Mouse (Mus musculus): ENCODE measurements around the gene Il1a. TPM values are rescaled to one million over a fixed set of nuclear protein-coding genes. Genes with fewer than 3 reads are reported as not detected.
A peak's percentile ranks its signal among the peaks of the same experiment; 100 is the strongest.

The Il1a gene
- polyA plus RNA-seq, 1 experiment from 2014 or later: 0.39 TPM

- H3K9me3 ChIP-seq (replicated peaks): no peaks in the 10 kb centered on the region
- ATAC-seq (ENCODE audit: low FRiP score): no peak
- peaks cover 5% of the 10 kb centered on the region; the same call in 1 of the 2 replicates for H3K4me1 ChIP-seq
- no peak overlapping the region for H3K4me2 ChIP-seq (replicated peaks)
- H3K36me3 ChIP-seq: no peaks in the 10 kb centered on the region
- H3K27ac ChIP-seq: no peak overlapping the region
- no peak overlapping the region for H3K4me3 ChIP-seq
- H3K9ac ChIP-seq: no peak overlapping the region
- WGBS: 59% methylated on average over 3 of the region's 3 CpGs
- H3K27me3 ChIP-seq: no peaks in the 10 kb centered on the region
Observed at GRCm38 (mm10) chr2:129260646-129261045, 49.1 kb downstream of the Il1a start.

- Histone ChIP-seq H3K4me3 (no peak overlapping the region), H3K4me2 (replicated peaks) (peak overlapping the region; percentile 25; the same call in 1 of the 2 replicates), H3K9me3 (replicated peaks) (no peaks in the 10 kb centered on the region), H3K9ac (no peak overlapping the region), H3K36me3 (no peaks in the 10 kb centered on the region), H3K27ac (no peak overlapping the region), H3K4me1 (peaks cover 5% of the 10 kb centered on the region; the same call in 1 of the 2 replicates), H3K27me3 (no peaks in the 10 kb centered on the region)
- WGBS: 42% methylated on average over 7 of the region's 7 CpGs
- peak; percentile 77 for ATAC-seq (ENCODE audit: low FRiP score)
Observed at GRCm38 (mm10) chr2:129258475-129259211, 51.1 kb downstream of the Il1a start.

- Histone ChIP-seq H3K36me3 (no peaks in the 10 kb centered on the region), H3K9ac (no peak overlapping the region), H3K9me3 (replicated peaks) (no peaks in the 10 kb centered on the region), H3K27me3 (no peaks in the 10 kb centered on the region), H3K4me3 (no peak overlapping the region), H3K27ac (no peak overlapping the region), H3K4me1 (peaks cover 5% of the 10 kb centered on the region; the same call in 1 of the 2 replicates), H3K4me2 (replicated peaks) (no peak overlapping the region)
- no peak for ATAC-seq (ENCODE audit: low FRiP score)
- WGBS: 91% methylated on average over 3 of the region's 3 CpGs
Observed at GRCm38 (mm10) chr2:129258056-129258455, 51.7 kb downstream of the Il1a start.

- no peaks in the 10 kb centered on the region for H3K36me3 ChIP-seq
Observed at GRCm38 (mm10) chr2:129256006-129256405, 53.8 kb downstream of the Il1a start.

GRCm38 (mm10) chr2:129254076-129254475 lies 55.7 kb downstream of the Il1a start:
- WGBS: 85% methylated on average over 2 of the region's 2 CpGs
- Histone ChIP-seq H3K36me3 (no peaks in the 10 kb centered on the region), H3K4me2 (replicated peaks) (no peak overlapping the region), H3K9me3 (replicated peaks) (no peaks in the 10 kb centered on the region), H3K27me3 (no peaks in the 10 kb centered on the region), H3K4me3 (no peak overlapping the region), H3K9ac (no peak overlapping the region), H3K4me1 (peaks cover 5% of the 10 kb centered on the region; the same call in 1 of the 2 replicates), H3K27ac (no peak overlapping the region)
- ATAC-seq (ENCODE audit: low FRiP score): no peak

More at GRCm38 (mm10) chr2:129256006-129256405, 53.8 kb downstream of the Il1a start:
- ATAC-seq (ENCODE audit: low FRiP score): no peak
- no peaks in the 10 kb centered on the region for H3K9me3 ChIP-seq (replicated peaks)
- H3K27me3 ChIP-seq: no peaks in the 10 kb centered on the region
- WGBS: 77% methylated on average over 4 of the region's 4 CpGs
- H3K27ac ChIP-seq: no peak overlapping the region
- H3K4me2 ChIP-seq (replicated peaks): no peak overlapping the region
- H3K4me3 ChIP-seq: no peak overlapping the region
- H3K4me1 ChIP-seq: peaks cover 5% of the 10 kb centered on the region; the same call in 1 of the 2 replicates
- no peak overlapping the region for H3K9ac ChIP-seq

- no peaks in the 10 kb centered on the region for H3K36me3 ChIP-seq
- H3K27me3 ChIP-seq: no peaks in the 10 kb centered on the region
- ATAC-seq (ENCODE audit: low FRiP score): no peak
- H3K4me1 ChIP-seq: peaks cover 5% of the 10 kb centered on the region; the same call in 1 of the 2 replicates
- no peaks in the 10 kb centered on the region for H3K9me3 ChIP-seq (replicated peaks)
- no peak overlapping the region for H3K9ac ChIP-seq
- 74% methylated on average over 2 of the region's 2 CpGs for WGBS
- no peak overlapping the region for H3K4me2 ChIP-seq (replicated peaks)
- no peak overlapping the region for H3K4me3 ChIP-seq
- H3K27ac ChIP-seq: no peak overlapping the region
Observed at GRCm38 (mm10) chr2:129253631-129253970, 56.2 kb downstream of the Il1a start.

- ATAC-seq (ENCODE audit: low FRiP score): no peak
- Histone ChIP-seq H3K36me3 (no peaks in the 10 kb centered on the region), H3K27ac (no peak overlapping the region), H3K4me3 (no peak overlapping the region), H3K9ac (no peak overlapping the region), H3K9me3 (replicated peaks) (no peaks in the 10 kb centered on the region), H3K4me2 (replicated peaks) (no peak overlapping the region), H3K27me3 (no peaks in the 10 kb centered on the region), H3K4me1 (peaks cover 2% of the 10 kb centered on the region; the same call in 1 of the 2 replicates)
- 87% methylated on average over 19 of the region's 19 CpGs for WGBS
Observed at GRCm38 (mm10) chr2:129252836-129253630, 56.7 kb downstream of the Il1a start.

Other genes with a start within 250 kb of the Il1a start
- 23.4 and 24.1 TPM in 2 replicates for gene Ttl, start 244.0 kb downstream of the Il1a start, polyA plus RNA-seq (2016; fragmentation: Nextera tagmentation; extraction: Ambion mirVana)
- gene Polr1b, start 209.0 kb downstream of the Il1a start, polyA plus RNA-seq (2016; fragmentation: Nextera tagmentation; extraction: Ambion mirVana): 23.5 and 25.4 TPM in 2 replicates
- gene Chchd5, start 180.3 kb downstream of the Il1a start, polyA plus RNA-seq (2016; fragmentation: Nextera tagmentation; extraction: Ambion mirVana): 22.3 and 24.6 TPM in 2 replicates
- gene Slc20a1, start 111.2 kb downstream of the Il1a start, polyA plus RNA-seq (2016; fragmentation: Nextera tagmentation; extraction: Ambion mirVana): 49.3 and 53.1 TPM in 2 replicates
- gene Ckap2l, start 12.8 kb downstream of the Il1a start, polyA plus RNA-seq (2016; fragmentation: Nextera tagmentation; extraction: Ambion mirVana): 33.8 and 37.6 TPM in 2 replicates
- gene Il1b, start 61.2 kb upstream of the Il1a start, polyA plus RNA-seq (2016; fragmentation: Nextera tagmentation; extraction: Ambion mirVana): not detected in 2 replicates
- 0.10 TPM in 1 of 2 replicates, not detected in the other for gene F830045P16Rik, start 226.6 kb upstream of the Il1a start, polyA plus RNA-seq (2016; fragmentation: Nextera tagmentation; extraction: Ambion mirVana)